Mouse (Mus musculus) urinary bladder, postnatal 25 days (tissue): ENCODE results near the gene Olfr470.
"Not testable (repeated sequence)": the region's sequence is repeated elsewhere in the genome, so short reads cannot be mapped to it uniquely, and the experiment has no call there.

ENCODE experiments used
- DNase-seq: peaks from one replicate; pipeline ENCODE4 v3.0.0; 2022; ENCODE audit warnings: low spot score

Olfr470 gene

GRCm38 (mm10) chr7:107847390-107847789 is at the start of gene Olfr470:
Gene Olfr470 (minus strand): TSS chr7:107847490.
- DNase-seq: not testable (repeated sequence)

GRCm38 (mm10) chr7:107841719-107842118 is 5.6 kb downstream of the Olfr470 start:
- no peak for DNase-seq

GRCm38 (mm10) chr7:107825441-107825840 is 21.8 kb downstream of the Olfr470 start, which contains the start of gene Olfr469:
Gene Olfr469 (minus strand): TSS chr7:107825541.
- not testable (repeated sequence) for DNase-seq

GRCm38 (mm10) chr7:107823867-107824266 is 23.4 kb downstream of the Olfr470 start:
- not testable (repeated sequence) for DNase-seq

- DNase-seq: no peak
These were observed 27.8 kb downstream of the Olfr470 start for GRCm38 (mm10) chr7:107819442-107819841.

GRCm38 (mm10) chr7:107811963-107812362 is 35.3 kb downstream of the Olfr470 start, which contains the start of gene Olfr467:
Gene Olfr467 (plus strand): TSS chr7:107812263.
- no peak for DNase-seq

GRCm38 (mm10) chr7:107802138-107802537 is 45.2 kb downstream of the Olfr470 start:
- no peak for DNase-seq

- no peak for DNase-seq
These were observed 46.2 kb downstream of the Olfr470 start, which contains the start of gene Ovch2 for GRCm38 (mm10) chr7:107801108-107801507. Gene Ovch2 (minus strand): TSS chr7:107801208.

- DNase-seq: no peak
These were observed 50.8 kb downstream of the Olfr470 start for GRCm38 (mm10) chr7:107796500-107796899.
